Mouse (Mus musculus) heart, postnatal 10 days (tissue): Measurements from ENCODE around the gene Itpr1. TPM values are rescaled to one million over a fixed set of nuclear protein-coding genes. Genes with fewer than 3 reads are reported as not detected.

ENCODE experiments used
- DNase-seq, 2 experiments: peaks; one replicate each; pipeline ENCODE4 v3.0.0; 2021
- intact Hi-C: fragments of 180-260 bp; cut with DNase I; formaldehyde crosslinking; loops from one replicate; pipeline ENCODE4 v1.15.1; 2025
- total RNA-seq, 2 experiments: library from RNA; stranded (reverse); gene quantifications; 2 replicates each; pipeline ENCODE4 v1.2.3; 2021

Itpr1 gene
- 10 to 100 TPM; 66.2 TPM for total RNA-seq

DNA sequence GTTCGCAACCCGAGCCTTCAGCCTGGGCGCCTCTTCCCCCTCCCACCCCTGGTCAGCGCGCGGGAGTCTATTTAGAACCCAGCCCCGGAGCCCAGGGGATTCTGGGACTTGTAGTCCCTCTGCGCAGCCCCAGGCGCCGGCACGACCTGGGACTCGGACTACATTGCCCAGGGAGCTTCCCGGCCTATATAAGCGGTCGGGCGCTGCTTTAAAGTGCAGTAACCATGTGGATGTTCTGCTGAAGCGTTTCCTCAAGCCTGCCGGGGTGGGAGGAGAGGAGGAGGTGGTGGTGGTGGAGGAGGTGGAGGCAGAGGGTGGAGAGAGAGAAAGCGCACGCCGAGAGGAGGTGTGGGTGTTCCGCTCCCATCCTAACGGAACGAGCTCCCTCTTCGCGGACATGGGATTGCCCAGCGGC lies at the start of gene Itpr1:
Itpr1 (plus strand) TSS at position 216 of the 415 bp plus-strand sequence.
- DNase-seq = peak; percentile 98 to 99
- intact Hi-C loops = loop anchor here (1.0 to 10.0 kb wide), 4 partner anchors 21 to 114 kb away; no protein-coding TSS in a partner anchor

DNA sequence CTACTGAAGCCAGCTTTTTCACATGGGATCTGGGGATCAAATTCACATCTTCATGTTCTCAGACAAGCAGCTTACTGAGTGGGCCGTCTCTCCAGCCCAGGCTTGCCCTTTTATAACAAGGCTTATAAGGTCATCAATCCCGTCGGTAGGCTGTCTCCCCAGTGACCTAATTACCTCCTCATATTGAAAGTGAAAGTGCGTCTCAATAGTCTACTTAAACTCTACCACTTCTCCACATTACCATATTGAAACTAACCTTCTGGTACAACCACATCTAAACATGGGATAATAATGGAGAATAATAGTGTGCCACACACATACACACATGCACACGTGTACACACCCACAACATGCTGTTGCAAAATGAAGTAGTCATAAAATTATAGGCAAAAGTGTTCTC lies 48.0 kb upstream of the Itpr1 start:
- intact Hi-C loops = no loop called here
- no peak for DNase-seq

GRCm38 (mm10) chr6:108165598-108165997 lies 47.3 kb upstream of the Itpr1 start:
- intact Hi-C loops = no loop called here
- DNase-seq = no peak

DNA sequence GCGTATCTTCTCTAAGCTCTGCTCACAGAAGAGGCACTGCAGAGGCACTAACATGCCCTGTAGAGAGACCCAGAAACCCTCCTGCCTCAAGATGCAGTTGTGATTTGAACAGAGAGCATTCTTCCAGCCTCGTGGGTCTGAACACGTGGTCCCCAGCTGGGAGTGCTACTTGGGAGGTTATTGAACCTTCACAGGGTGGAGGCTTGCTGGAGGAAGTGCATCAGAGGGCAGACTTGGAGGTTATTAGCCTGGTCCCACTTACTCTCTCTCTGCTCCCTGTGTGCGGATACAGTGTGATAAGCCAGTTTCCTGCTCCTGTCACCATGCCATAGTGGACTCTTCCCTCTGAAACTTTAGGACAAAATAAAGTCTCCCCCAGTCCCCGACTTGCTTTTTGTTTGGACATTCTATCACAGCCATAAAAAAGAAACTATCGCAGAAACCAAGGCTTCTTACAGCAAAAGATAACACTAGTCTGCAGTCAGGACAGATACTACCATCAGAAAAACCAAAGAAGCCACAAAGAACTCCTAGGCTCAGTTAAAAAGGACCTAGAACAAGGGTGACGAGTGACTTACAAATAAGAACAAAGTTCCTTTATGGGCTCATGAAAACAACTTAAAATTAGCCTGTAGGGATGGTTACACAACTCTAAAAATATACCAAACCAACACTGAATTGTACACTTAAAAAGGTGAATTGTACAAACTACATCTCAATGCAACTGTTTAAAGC lies 44.8 kb upstream of the Itpr1 start:
- no peak for DNase-seq
- intact Hi-C loops = no loop called here

- DNase-seq = no peak
- intact Hi-C loops = no loop called here
Observed at GRCm38 (mm10) chr6:108168723-108169122, 44.2 kb upstream of the Itpr1 start.

- intact Hi-C loops = no loop called here
- no peak for DNase-seq
Observed at GRCm38 (mm10) chr6:108169466-108169865, 43.4 kb upstream of the Itpr1 start.

- intact Hi-C loops = no loop called here
- no peak for DNase-seq
Observed at GRCm38 (mm10) chr6:108172219-108172618, 40.7 kb upstream of the Itpr1 start.

DNA sequence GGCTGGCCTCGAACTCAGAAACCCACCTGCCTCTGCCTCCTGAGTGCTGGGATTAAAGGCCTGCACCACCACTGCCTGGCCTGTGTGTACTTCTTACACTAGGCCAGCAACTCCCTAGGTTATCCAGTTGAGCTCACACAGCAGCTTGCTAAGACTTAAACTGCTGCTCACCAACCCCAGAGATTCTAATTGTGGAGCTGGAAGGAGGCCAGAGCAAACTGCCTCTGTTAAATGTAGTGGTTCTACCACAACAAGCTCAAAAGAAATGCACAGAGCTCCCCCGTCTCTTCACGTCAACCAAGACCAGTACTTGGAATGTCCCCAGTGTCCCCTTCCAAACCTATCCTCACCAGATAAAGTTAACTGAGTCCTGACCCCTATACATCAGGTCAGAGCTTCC lies 38.7 kb upstream of the Itpr1 start:
- DNase-seq = peak; percentile 16
- intact Hi-C loops = no loop called here

- intact Hi-C loops = no loop called here
- no peak for DNase-seq
Observed at GRCm38 (mm10) chr6:108179087-108179486, 33.8 kb upstream of the Itpr1 start.

GRCm38 (mm10) chr6:108184847-108185684 lies 27.8 kb upstream of the Itpr1 start, which contains the start of gene Sumf1:
Gene Sumf1 (minus strand): TSS chr6:108185582.
- intact Hi-C loops = no loop called here
- DNase-seq = peak; percentile 92 to 94

DNA sequence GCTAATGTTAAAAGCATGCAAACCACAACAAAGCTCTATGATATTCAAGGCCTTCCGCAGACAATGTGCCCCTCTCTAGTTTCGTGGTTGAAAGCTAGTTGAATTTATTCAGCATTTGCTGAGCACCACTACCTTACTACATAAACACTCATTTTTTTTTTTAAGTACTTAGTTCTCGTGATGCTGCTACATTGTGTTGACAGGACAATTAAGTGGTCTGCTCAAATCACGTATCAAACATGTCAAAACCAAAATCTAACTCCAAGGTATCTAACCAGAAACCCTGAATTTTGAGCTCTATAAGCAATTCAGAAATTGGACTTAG lies 27.2 kb upstream of the Itpr1 start:
- intact Hi-C loops = no loop called here
- DNase-seq = no peak

DNA sequence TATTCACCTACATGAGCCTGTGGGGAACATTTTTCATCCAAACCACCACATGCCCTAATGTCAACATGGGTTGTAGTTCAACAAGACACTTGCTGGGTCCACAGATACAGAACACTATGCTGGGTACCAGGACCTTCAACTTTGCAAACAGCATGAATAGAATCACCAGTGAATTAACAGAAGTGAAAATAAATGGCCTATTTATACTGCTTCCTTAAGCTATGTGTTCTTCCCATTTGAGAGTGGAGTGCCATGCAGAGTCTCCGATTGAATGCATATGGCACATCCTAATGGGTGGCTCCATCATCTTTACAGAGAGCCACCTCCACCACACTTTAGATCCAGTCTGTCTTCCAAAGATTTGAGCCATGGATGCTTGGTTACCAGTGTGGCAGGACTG lies 22.2 kb upstream of the Itpr1 start:
- no peak for DNase-seq
- intact Hi-C loops = no loop called here

GRCm38 (mm10) chr6:108192632-108193031 lies 20.3 kb upstream of the Itpr1 start:
- intact Hi-C loops = no loop called here
- DNase-seq = no peak

- intact Hi-C loops = no loop called here
- DNase-seq = no peak
Observed at GRCm38 (mm10) chr6:108196665-108197064, 16.2 kb upstream of the Itpr1 start.

GRCm38 (mm10) chr6:108197117-108197516 lies 15.8 kb upstream of the Itpr1 start:
- DNase-seq = no peak
- intact Hi-C loops = no loop called here

GRCm38 (mm10) chr6:108198286-108198685 lies 14.6 kb upstream of the Itpr1 start:
- no peak for DNase-seq
- intact Hi-C loops = no loop called here

GRCm38 (mm10) chr6:108204322-108204721 lies 8.6 kb upstream of the Itpr1 start:
- DNase-seq = no peak
- intact Hi-C loops = no loop called here

DNA sequence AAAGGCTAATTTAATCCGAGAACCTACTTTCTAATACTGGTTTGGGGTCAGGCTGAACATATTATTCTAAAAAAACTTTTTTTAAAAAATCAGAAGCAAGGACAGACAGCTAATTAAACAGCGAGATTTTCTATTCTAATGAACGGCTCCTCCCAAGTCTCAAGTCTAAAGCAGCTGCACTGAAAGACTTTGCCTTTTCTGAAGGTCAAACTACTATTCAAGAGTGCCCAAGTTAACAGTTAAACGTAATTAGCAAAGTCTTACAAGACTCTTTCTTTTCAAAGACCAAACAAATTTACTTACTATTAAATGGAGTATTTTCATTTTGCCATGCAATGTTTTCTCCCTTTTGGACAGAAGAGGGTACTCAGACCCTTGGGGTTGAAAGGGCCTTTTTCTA lies 6.8 kb upstream of the Itpr1 start:
- DNase-seq = no peak
- intact Hi-C loops = loop anchor here (2.0 kb wide), 1 partner anchor 17 kb away; no protein-coding TSS in a partner anchor

DNA sequence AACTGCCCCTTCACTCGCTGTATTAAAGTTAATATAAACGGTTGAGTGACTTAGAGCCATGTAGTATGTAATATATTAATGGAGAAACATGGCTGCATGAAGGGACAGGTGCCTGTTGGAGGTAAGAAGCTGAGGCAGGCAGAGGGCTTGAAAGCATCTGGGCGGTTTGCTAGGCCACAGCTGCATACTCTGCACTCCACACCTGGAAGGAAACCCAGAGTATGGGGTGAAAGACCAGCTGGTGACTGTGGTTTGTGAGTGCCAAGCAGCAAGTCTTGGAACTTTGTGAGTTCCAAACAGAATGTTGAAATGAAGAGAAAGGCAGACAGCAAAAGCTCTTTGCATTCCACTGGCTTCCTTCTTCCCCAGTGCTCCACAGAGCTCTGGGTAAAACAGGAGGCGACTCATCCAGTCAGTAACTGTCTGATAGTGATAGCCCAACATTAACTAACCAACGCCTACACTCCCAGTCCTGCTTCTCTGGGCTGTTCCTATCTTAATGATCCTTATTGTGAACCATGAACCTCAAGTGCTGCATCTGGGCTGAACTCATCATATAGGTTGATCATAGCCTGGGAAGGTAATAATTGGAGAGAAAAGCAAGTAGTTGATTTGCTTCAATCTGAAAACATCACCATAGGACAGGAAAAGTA lies 5.9 kb upstream of the Itpr1 start:
- intact Hi-C loops = loop anchor here (2.0 kb wide), 1 partner anchor 18 kb away; no protein-coding TSS in a partner anchor

GRCm38 (mm10) chr6:108211896-108212880 lies 708 bp upstream of the Itpr1 start:
- peak in 1 of 2 experiments; percentile 36 for DNase-seq
- intact Hi-C loops = loop anchor here (2.0 to 10.0 kb wide), 3 partner anchors 95 to 115 kb away; no protein-coding TSS in a partner anchor

More for the DNA sequence above, 5.9 kb upstream of the Itpr1 start:
- no peak for DNase-seq
